Mouse (Mus musculus): ENCODE measurements around the gene Cck. TPM values are rescaled to one million over a fixed set of nuclear protein-coding genes. Genes with fewer than 3 reads are reported as not detected.

Cck gene
- polyA plus RNA-seq, 1 experiment from 2014 or later, result 65.7 TPM

DNA sequence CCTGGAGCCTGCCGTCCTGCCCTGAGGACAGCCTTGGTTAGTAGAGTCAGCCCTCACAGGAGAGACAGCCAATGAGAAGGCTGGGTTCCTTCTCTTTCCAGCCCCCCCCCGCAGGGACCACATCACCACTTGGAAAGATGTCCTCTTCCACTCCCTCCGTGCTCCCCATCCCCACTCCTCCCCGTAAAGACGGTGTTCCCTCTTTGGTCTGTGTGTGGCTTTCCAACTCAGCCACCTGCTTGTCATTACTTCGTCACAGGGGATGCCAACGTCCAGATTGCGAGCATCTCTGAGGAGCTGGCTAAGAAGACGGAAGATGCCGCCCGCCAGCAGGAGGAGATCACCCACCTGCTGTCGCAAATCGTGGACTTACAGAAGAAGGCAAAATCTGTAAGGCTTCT, 49.1 kb downstream of the Cck start:
- no peaks in the 10 kb centered on the region for H3K9me3 ChIP-seq (ENCODE audit: control insufficient read depth, low read length)

DNA sequence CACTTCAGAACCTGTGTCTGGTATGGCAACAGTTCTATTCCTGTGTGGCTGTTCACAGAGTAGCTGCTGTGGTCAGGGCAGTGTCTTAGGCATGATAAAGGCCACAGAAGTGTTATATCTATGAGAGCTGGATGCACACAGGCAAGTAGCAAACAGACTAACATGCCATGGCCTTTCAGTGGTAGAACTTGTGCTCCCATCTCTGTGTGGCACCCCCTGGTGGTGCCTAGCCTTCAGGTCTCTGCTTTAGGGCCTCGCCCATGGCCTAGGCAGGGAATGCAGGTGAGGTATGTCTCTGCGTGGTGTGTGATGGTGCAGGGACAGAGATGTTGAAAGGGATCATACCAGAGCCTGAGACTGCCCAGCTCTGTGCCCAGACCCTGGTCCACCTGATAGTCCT, 50.1 kb downstream of the Cck start:
- Histone ChIP-seq H3K9me3 (ENCODE audit: control insufficient read depth, low read length) (no peaks in the 10 kb centered on the region), H3K4me2 (ENCODE audit: low read depth, low read length) (no peak overlapping the region), H3K27ac (ENCODE audit: low read length) (no peak overlapping the region), H3K27me3 (replicated peaks; ENCODE audit: control insufficient read depth, insufficient read depth, low read length) (no peaks in the 10 kb centered on the region), H3K36me3 (ENCODE audit: control insufficient read depth, insufficient read depth, low read length) (peaks cover 22% of the 10 kb centered on the region), H3K9ac (ENCODE audit: low read depth, low read length) (no peak overlapping the region), H3K4me1 (ENCODE audit: control insufficient read depth, insufficient read depth, low read length) (no peaks in the 10 kb centered on the region), H3K4me3 (ENCODE audit: low read length) (no peak overlapping the region)
- ATAC-seq, result 0 out of 2 replicates have a peak, but pooled peaks have one; percentile 34
- WGBS, result 82% methylated on average over 2 of the region's 2 CpGs

More for the DNA sequence above, 49.1 kb downstream of the Cck start:
- no peak overlapping the region for H3K4me3 ChIP-seq (ENCODE audit: low read length)
- no peak overlapping the region for H3K27ac ChIP-seq (ENCODE audit: low read length)
- H3K36me3 ChIP-seq (ENCODE audit: control insufficient read depth, insufficient read depth, low read length), result peaks cover 26% of the 10 kb centered on the region
- H3K9ac ChIP-seq (ENCODE audit: low read depth, low read length), result no peak overlapping the region
- ATAC-seq, result no peak
- H3K4me1 ChIP-seq (ENCODE audit: control insufficient read depth, insufficient read depth, low read length), result no peaks in the 10 kb centered on the region
- no peaks in the 10 kb centered on the region for H3K27me3 ChIP-seq (replicated peaks; ENCODE audit: control insufficient read depth, insufficient read depth, low read length)
- H3K4me2 ChIP-seq (ENCODE audit: low read depth, low read length), result no peak overlapping the region
- WGBS, result 92% methylated on average over 13 of the region's 13 CpGs

DNA sequence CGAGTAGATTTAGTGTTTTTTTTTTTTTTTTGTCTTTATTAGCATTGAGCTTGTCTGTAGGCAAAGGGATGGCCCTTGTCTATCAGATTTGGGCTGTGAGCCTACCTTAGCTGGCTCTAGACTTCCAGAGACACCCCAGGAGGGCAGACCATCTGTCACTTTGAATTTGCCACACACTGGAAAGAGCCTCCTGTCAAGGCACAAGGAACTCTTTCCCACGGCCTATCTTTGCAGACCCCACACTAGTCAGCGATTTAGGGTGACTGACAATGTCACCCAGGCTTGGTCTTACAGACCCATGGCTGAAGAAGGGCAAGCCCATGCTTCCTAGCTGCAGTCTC, 51.2 kb downstream of the Cck start:
- Histone ChIP-seq H3K4me2 (ENCODE audit: low read depth, low read length) (no peak overlapping the region), H3K9me3 (ENCODE audit: control insufficient read depth, low read length) (no peaks in the 10 kb centered on the region), H3K36me3 (ENCODE audit: control insufficient read depth, insufficient read depth, low read length) (peaks cover 22% of the 10 kb centered on the region), H3K4me1 (ENCODE audit: control insufficient read depth, insufficient read depth, low read length) (no peaks in the 10 kb centered on the region), H3K27ac (ENCODE audit: low read length) (no peak overlapping the region), H3K27me3 (replicated peaks; ENCODE audit: control insufficient read depth, insufficient read depth, low read length) (no peaks in the 10 kb centered on the region), H3K4me3 (ENCODE audit: low read length) (no peak overlapping the region), H3K9ac (ENCODE audit: low read depth, low read length) (no peak overlapping the region)
- ATAC-seq, result no peak
- 70% methylated on average over 3 of the region's 3 CpGs for WGBS

DNA sequence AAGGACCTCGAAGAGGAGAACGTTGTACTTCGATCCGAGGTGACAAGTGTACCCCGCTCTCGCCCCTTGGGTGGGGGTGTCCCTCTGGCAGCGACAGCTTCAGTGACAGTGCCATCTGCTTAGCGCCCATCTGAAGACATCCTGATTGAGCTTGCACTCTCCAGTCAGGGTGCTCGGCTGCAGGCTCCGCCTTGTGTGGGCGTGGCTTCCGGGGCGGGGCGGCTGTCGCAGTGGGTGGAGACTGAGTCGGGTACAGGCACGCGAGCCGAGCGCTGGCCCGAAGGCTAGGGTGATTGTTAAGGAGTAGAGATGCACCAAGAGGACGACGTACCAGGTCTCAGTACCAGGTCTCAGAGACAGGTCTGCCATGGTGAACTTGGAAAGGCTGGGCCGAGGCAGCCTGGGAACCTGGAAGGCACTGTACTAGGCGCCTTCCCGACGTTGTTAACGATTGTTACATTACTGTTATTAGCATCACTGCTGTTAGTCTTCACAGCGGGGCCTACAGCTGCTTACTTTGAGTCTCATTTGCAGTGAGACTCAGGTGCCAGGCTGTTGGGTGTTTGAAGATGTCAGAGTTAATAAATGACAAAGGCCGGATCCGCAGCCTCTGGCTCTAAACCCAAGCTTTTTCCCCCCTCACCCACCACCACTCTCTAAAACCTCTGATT, 51.7 kb downstream of the Cck start:
- Histone ChIP-seq H3K9me3 (ENCODE audit: control insufficient read depth, low read length) (no peaks in the 10 kb centered on the region), H3K27me3 (replicated peaks; ENCODE audit: control insufficient read depth, insufficient read depth, low read length) (no peaks in the 10 kb centered on the region), H3K9ac (ENCODE audit: low read depth, low read length) (no peak overlapping the region), H3K4me3 (ENCODE audit: low read length) (no peak overlapping the region), H3K4me2 (ENCODE audit: low read depth, low read length) (no peak overlapping the region), H3K27ac (ENCODE audit: low read length) (no peak overlapping the region), H3K4me1 (ENCODE audit: control insufficient read depth, insufficient read depth, low read length) (no peaks in the 10 kb centered on the region), H3K36me3 (ENCODE audit: control insufficient read depth, insufficient read depth, low read length) (peaks cover 22% of the 10 kb centered on the region)
- 0 out of 2 replicates have a peak, but pooled peaks have one; percentile 10 for ATAC-seq
- 70% methylated on average over 31 of the region's 31 CpGs for WGBS

DNA sequence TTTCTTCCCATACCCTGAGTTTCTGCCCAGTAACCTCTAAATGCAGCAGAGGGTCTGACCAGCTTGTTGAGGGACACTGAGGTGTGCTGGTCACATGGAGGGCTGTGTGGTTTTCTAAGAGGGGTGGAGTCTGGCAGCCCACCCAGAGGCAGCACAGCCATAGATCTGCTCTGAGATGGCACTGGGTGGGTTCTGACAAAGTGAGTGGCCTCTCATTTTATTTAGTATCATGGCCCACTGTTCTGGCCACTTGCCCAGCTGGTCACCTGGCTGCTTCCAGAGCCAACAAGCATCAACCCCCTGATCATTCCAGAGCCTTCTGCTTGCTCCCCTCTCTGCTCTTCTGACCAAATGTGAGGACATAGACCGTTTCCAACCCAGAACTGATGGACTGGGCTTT, 53.3 kb downstream of the Cck start:
- no peak overlapping the region for H3K27ac ChIP-seq (ENCODE audit: low read length)
- 86% methylated on average over 1 of the region's 1 CpGs for WGBS
- ATAC-seq, result no peak

More for the DNA sequence above, 53.3 kb downstream of the Cck start:
- Histone ChIP-seq H3K9ac (ENCODE audit: low read depth, low read length) (no peak overlapping the region), H3K4me3 (ENCODE audit: low read length) (no peak overlapping the region), H3K4me2 (ENCODE audit: low read depth, low read length) (no peak overlapping the region), H3K4me1 (ENCODE audit: control insufficient read depth, insufficient read depth, low read length) (no peaks in the 10 kb centered on the region), H3K27me3 (replicated peaks; ENCODE audit: control insufficient read depth, insufficient read depth, low read length) (no peaks in the 10 kb centered on the region), H3K9me3 (ENCODE audit: control insufficient read depth, low read length) (no peaks in the 10 kb centered on the region), H3K36me3 (ENCODE audit: control insufficient read depth, insufficient read depth, low read length) (peaks cover 18% of the 10 kb centered on the region)

Other genes with a start within 250 kb of the Cck start
- 115 and 120 TPM in 2 replicates for gene Ulk4, start 218.5 kb downstream of the Cck start, polyA plus RNA-seq (2015; fragmentation: Nextera tagmentation; extraction: Ambion mirVana)
- gene Trak1, start 198.2 kb downstream of the Cck start, polyA plus RNA-seq (2015; fragmentation: Nextera tagmentation; extraction: Ambion mirVana), result 21.7 and 23.7 TPM in 2 replicates
- gene Lyzl4, start 146.4 kb upstream of the Cck start, polyA plus RNA-seq (2015; fragmentation: Nextera tagmentation; extraction: Ambion mirVana), result not detected in 2 replicates
- gene Vipr1, start 147.0 kb upstream of the Cck start, polyA plus RNA-seq (2015; fragmentation: Nextera tagmentation; extraction: Ambion mirVana), result 6.8 and 8.9 TPM in 2 replicates
- gene Sec22c, start 209.8 kb upstream of the Cck start, polyA plus RNA-seq (2015; fragmentation: Nextera tagmentation; extraction: Ambion mirVana), result 16.1 and 16.4 TPM in 2 replicates
- 124 and 144 TPM in 2 replicates for gene Ss18l2, start 214.6 kb upstream of the Cck start, polyA plus RNA-seq (2015; fragmentation: Nextera tagmentation; extraction: Ambion mirVana)
- gene Nktr, start 223.5 kb upstream of the Cck start, polyA plus RNA-seq (2015; fragmentation: Nextera tagmentation; extraction: Ambion mirVana), result 44.8 and 46.3 TPM in 2 replicates

All from intestine, embryonic 16.5 days (tissue).